Mouse (Mus musculus): ENCODE data around the gene Arhgap35.

DNA sequence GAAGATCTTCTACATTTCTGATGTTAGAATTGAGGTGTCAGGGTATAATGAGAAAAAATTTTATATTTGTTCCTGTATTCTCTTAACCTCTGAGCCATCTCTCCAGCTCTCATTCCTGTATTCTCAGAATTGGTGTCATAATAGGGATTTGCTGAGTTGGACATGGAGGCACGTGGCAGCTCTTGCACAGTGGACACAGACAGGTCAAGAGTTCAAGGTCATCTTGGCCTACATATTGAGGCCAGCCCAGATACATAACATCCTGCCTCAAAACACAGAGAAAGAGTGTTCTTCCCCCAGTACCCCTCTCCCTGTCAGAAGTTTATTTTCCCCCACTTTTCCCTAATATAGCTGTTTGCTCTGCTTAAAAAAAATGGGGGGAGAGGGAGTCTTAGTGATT lies 38.1 kb downstream of the Arhgap35 start:
- TF ChIP-seq CTCF (IDR thresholded peaks at IDR 0.05; ENCODE audit: borderline replicate concordance, extremely low read depth, insufficient read depth, insufficient read length) (no peak), POLR2A (IDR thresholded peaks at IDR 0.05; ENCODE audit: borderline replicate concordance, extremely low read depth, insufficient read depth, insufficient read length, poor library complexity, severe bottlenecking) (no peak)

Measured in brain, embryonic 14.5 days (tissue).